Mouse (Mus musculus) brain, embryonic 14.5 days (tissue): ENCODE data around the gene Frmd4b.

ENCODE experiments used
- CTCF ChIP-seq: fragments of 200-500 bp; IDR thresholded peaks from 2 replicates; pipeline ENCODE4 v1.5.1; 2012; ENCODE audit warnings: inconsistent platforms, mild to moderate bottlenecking, moderate library complexity, borderline replicate concordance; ENCODE audit not compliant: insufficient read depth, insufficient read length; ENCODE audit errors: extremely low read depth
- POLR2A ChIP-seq: fragments of 200-500 bp; IDR thresholded peaks from 2 replicates; pipeline ENCODE4 v1.6.1; 2012; ENCODE audit warnings: mild to moderate bottlenecking, inconsistent platforms, borderline replicate concordance; ENCODE audit not compliant: poor library complexity, insufficient read depth, insufficient read length, severe bottlenecking; ENCODE audit errors: extremely low read depth

DNA sequence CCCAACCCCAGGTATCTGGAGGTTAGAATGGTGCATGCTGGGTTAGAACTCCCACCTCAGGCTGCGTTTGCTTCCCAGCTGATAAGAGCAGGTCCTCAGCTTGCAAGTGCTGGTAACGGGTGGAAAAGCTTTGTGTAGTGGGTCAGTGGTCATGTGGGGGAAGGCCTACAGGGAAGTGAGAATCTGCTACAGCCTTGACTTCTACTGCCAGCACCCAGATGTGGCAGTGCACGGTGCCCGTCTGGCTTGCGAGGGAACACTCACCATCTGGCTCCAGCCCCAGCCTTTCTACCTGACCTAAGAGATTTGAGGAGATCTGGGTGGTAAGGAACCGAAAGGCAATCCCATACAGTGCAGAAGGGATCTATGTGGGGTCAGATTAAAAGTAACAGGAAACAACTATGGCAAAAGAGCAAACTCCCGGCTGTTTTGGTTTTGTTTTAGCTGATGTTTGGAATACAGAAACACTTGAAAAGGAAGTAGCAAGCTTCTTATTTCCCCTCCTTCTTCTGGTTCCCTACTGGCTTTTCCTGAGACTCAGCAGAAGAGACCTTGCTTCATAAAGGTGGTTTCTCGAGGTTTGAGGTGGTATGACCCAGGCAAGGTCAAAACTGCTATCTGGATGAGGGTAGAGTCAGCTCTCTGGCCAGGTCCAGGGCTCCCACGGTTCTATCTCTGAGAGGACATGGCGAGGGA lies 185.9 kb downstream of the Frmd4b start:
- no peak for TF ChIP-seq CTCF
- TF ChIP-seq POLR2A = no peak
